Mouse (Mus musculus): ENCODE measurements around the gene Eif3l. TPM values are rescaled to one million over a fixed set of nuclear protein-coding genes. Genes with fewer than 3 reads are reported as not detected.
"Not testable (repeated sequence)": the region's sequence is repeated elsewhere in the genome, so short reads cannot be mapped to it uniquely, and the experiment has no call there.

The Eif3l gene
- polyA plus RNA-seq, 1 experiment from 2014 or later = 182 TPM

- under 1% methylated on average over 52 of the region's 52 CpGs for WGBS
Observed at GRCm38 (mm10) chr15:79030551-79031435, 44.2 kb upstream of the Eif3l start.

DNA sequence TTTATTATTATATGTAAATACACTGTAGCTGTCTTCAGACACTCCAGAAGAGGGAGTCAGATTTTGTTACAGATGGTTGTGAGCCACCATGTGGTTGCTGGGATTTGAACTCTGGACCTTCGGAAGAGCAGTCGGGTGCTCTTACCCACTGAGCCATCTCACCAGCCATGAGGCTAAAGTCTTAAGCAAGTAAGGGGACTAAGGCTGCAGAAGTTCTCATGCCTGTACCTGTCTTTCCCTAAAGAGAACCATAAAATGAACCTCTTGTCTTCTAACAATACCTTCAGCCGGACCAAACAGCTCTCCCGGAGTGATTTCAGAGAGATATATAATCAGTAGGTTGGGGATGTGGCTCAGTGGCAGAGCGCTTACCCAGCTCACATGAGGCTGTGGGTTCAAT, 43.1 kb upstream of the Eif3l start:
- not testable (repeated sequence) for H3K36me3 ChIP-seq (ENCODE audit: control insufficient read depth, insufficient read depth, low read length); DNase-seq; H3K9me3 ChIP-seq (ENCODE audit: control insufficient read depth, low read length); H3K27ac ChIP-seq (replicated peaks; ENCODE audit: low read depth, low read length); H3K9ac ChIP-seq (replicated peaks; ENCODE audit: low read length); H3K4me3 ChIP-seq (replicated peaks; ENCODE audit: low read depth, low read length); H3K27me3 ChIP-seq (ENCODE audit: control insufficient read depth, insufficient read depth, low read length); ATAC-seq (ENCODE audit: low FRiP score, low TSS enrichment)
- H3K4me1 ChIP-seq (ENCODE audit: control insufficient read depth, insufficient read depth, low read length) = peaks cover 27% of the 10 kb centered on the region
- H3K4me2 ChIP-seq (ENCODE audit: low read length) = peak overlapping the region; percentile 21; the same call in 1 of the 2 replicates
- 87% methylated on average over 5 of the region's 5 CpGs for WGBS

More at GRCm38 (mm10) chr15:79030551-79031435, 44.2 kb upstream of the Eif3l start:
- ATAC-seq (ENCODE audit: low FRiP score, low TSS enrichment) (peak; percentile 67), DNase-seq (peak; percentile 93)
- peaks cover 29% of the 10 kb centered on the region for H3K4me1 ChIP-seq (ENCODE audit: control insufficient read depth, insufficient read depth, low read length)
- H3K4me3 ChIP-seq (replicated peaks; ENCODE audit: low read depth, low read length) = peak overlapping the region; percentile 66
- H3K27me3 ChIP-seq (ENCODE audit: control insufficient read depth, insufficient read depth, low read length) = no peaks in the 10 kb centered on the region
- H3K36me3 ChIP-seq (ENCODE audit: control insufficient read depth, insufficient read depth, low read length) = no peaks in the 10 kb centered on the region; the same call in 1 of the 2 replicates
- peak overlapping the region; percentile 99 for H3K4me2 ChIP-seq (ENCODE audit: low read length)
- H3K9me3 ChIP-seq (ENCODE audit: control insufficient read depth, low read length) = no peaks in the 10 kb centered on the region
- peak overlapping the region; percentile 62 for H3K9ac ChIP-seq (replicated peaks; ENCODE audit: low read length)
- 0 out of 2 replicates have a peak overlapping the region, but pooled peaks have one; percentile 26 for H3K27ac ChIP-seq (replicated peaks; ENCODE audit: low read depth, low read length)

- DNase-seq = peak; percentile 84
- H3K27ac ChIP-seq (replicated peaks; ENCODE audit: low read depth, low read length) = no peak overlapping the region
- 14% methylated on average over 14 of the region's 14 CpGs for WGBS
- H3K4me1 ChIP-seq (ENCODE audit: control insufficient read depth, insufficient read depth, low read length) = no peaks in the 10 kb centered on the region; the same call in none of the 2 replicates
- no peak overlapping the region for H3K4me3 ChIP-seq (replicated peaks; ENCODE audit: low read depth, low read length)
- H3K9ac ChIP-seq (replicated peaks; ENCODE audit: low read length) = no peak overlapping the region
- no peak for ATAC-seq (ENCODE audit: low FRiP score, low TSS enrichment)
- H3K4me2 ChIP-seq (ENCODE audit: low read length) = no peak overlapping the region
- H3K36me3 ChIP-seq (ENCODE audit: control insufficient read depth, insufficient read depth, low read length) = peaks cover 2% of the 10 kb centered on the region; the same call in 1 of the 2 replicates
- no peaks in the 10 kb centered on the region for H3K9me3 ChIP-seq (ENCODE audit: control insufficient read depth, low read length)
- peaks cover 23% of the 10 kb centered on the region for H3K27me3 ChIP-seq (ENCODE audit: control insufficient read depth, insufficient read depth, low read length)
Observed at GRCm38 (mm10) chr15:79037913-79038328, 37.1 kb upstream of the Eif3l start.

DNA sequence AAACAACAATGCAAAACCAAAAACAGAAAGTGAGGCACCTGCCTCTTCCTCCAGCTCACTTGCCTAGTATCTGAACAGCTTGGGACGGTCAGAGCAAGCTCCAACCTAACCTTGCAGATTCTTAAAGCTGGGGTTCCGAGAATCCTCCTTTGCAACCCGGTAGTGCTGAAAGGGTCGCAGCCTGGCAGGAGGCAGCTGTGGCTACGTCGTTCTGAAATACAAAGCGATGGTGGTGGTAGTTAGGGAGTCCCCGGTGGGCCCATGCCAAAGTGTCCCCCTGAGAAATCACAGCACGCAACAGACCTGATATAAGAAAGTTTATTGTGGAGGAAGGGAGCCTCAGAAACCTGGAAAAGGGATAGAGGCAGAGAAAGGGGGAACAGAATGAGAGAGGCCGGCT, 36.6 kb upstream of the Eif3l start:
- H3K4me3 ChIP-seq (replicated peaks; ENCODE audit: low read depth, low read length) = no peak overlapping the region
- WGBS = 61% methylated on average over 10 of the region's 10 CpGs
- H3K27ac ChIP-seq (replicated peaks; ENCODE audit: low read depth, low read length) = no peak overlapping the region
- ATAC-seq (ENCODE audit: low FRiP score, low TSS enrichment) (no peak), DNase-seq (no peak)
- H3K4me2 ChIP-seq (ENCODE audit: low read length) = no peak overlapping the region
- no peaks in the 10 kb centered on the region; the same call in none of the 2 replicates for H3K4me1 ChIP-seq (ENCODE audit: control insufficient read depth, insufficient read depth, low read length)
- no peaks in the 10 kb centered on the region for H3K9me3 ChIP-seq (ENCODE audit: control insufficient read depth, low read length)
- peaks cover 2% of the 10 kb centered on the region; the same call in 1 of the 2 replicates for H3K36me3 ChIP-seq (ENCODE audit: control insufficient read depth, insufficient read depth, low read length)
- peaks cover 27% of the 10 kb centered on the region for H3K27me3 ChIP-seq (ENCODE audit: control insufficient read depth, insufficient read depth, low read length)
- H3K9ac ChIP-seq (replicated peaks; ENCODE audit: low read length) = no peak overlapping the region

GRCm38 (mm10) chr15:79038853-79039252, 36.1 kb upstream of the Eif3l start:
- Histone ChIP-seq H3K9ac (replicated peaks; ENCODE audit: low read length) (no peak overlapping the region), H3K4me2 (ENCODE audit: low read length) (no peak overlapping the region), H3K4me1 (ENCODE audit: control insufficient read depth, insufficient read depth, low read length) (no peaks in the 10 kb centered on the region; the same call in none of the 2 replicates), H3K9me3 (ENCODE audit: control insufficient read depth, low read length) (no peaks in the 10 kb centered on the region), H3K27me3 (ENCODE audit: control insufficient read depth, insufficient read depth, low read length) (peaks cover 30% of the 10 kb centered on the region), H3K4me3 (replicated peaks; ENCODE audit: low read depth, low read length) (no peak overlapping the region), H3K36me3 (ENCODE audit: control insufficient read depth, insufficient read depth, low read length) (peaks cover 2% of the 10 kb centered on the region; the same call in 1 of the 2 replicates), H3K27ac (replicated peaks; ENCODE audit: low read depth, low read length) (no peak overlapping the region)
- DNase-seq (peak; percentile 67), ATAC-seq (ENCODE audit: low FRiP score, low TSS enrichment) (no peak)
- WGBS = 22% methylated on average over 7 of the region's 7 CpGs

DNA sequence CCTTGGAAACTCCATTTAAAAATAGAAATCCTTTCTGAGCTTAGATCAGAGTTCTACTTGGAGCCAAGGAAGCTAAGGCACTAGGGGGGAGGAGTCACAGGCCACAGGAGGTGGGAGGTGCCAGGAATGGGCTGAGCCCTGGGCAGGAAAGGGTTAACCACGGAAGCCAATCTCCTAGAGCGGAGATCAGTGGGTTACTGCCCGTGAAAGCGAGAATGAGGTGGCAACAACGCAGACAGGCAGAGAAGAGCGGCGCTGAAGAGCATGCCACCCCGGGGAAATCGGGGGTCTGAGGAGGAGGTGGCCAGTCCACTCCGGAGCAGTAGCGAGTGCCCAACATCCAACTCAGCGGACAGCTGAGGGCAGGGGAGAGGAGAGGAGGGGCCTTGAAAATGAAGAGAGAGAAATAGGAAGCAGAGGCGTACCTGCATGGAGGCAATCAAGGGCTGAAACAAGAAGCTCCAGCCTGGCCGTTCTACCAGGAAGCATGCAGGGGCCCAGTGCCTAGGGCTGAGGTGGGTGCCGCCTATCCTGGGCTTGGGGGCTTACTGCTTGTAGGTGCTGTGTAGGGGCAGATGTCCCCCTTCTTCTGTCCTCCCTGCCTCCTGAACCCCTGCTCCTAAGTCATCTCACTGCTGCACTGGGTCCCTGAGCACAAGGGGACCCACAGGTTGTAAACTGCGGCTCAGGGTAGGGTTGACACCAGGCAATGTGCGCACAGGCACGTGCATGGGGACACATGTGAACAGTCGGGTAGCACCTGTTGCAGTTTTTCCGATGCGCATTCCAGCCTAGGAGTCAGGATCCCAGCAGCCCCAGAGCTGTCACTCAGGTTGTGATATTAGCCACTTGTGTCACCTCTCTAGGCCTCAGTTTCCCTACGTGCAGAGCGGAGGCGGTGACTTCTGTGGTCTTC, 34.2 kb upstream of the Eif3l start:
- peak overlapping the region; percentile 23 for H3K4me3 ChIP-seq (replicated peaks; ENCODE audit: low read depth, low read length)
- H3K9ac ChIP-seq (replicated peaks; ENCODE audit: low read length) = no peak overlapping the region; the same call in 1 of the 2 replicates
- DNase-seq = peak; percentile 64
- peaks cover 30% of the 10 kb centered on the region for H3K27me3 ChIP-seq (ENCODE audit: control insufficient read depth, insufficient read depth, low read length)
- 21% methylated on average over 24 of the region's 24 CpGs for whole genome bisulfite sequencing
- peaks cover 5% of the 10 kb centered on the region for H3K4me1 ChIP-seq (ENCODE audit: control insufficient read depth, insufficient read depth, low read length)
- H3K36me3 ChIP-seq (ENCODE audit: control insufficient read depth, insufficient read depth, low read length) = peaks cover 2% of the 10 kb centered on the region; the same call in 1 of the 2 replicates
- no peak for ATAC-seq (ENCODE audit: low FRiP score, low TSS enrichment)
- H3K4me2 ChIP-seq (ENCODE audit: low read length) = peak overlapping the region; percentile 44
- H3K9me3 ChIP-seq (ENCODE audit: control insufficient read depth, low read length) = no peaks in the 10 kb centered on the region
- no peak overlapping the region for H3K27ac ChIP-seq (replicated peaks; ENCODE audit: low read depth, low read length)

DNA sequence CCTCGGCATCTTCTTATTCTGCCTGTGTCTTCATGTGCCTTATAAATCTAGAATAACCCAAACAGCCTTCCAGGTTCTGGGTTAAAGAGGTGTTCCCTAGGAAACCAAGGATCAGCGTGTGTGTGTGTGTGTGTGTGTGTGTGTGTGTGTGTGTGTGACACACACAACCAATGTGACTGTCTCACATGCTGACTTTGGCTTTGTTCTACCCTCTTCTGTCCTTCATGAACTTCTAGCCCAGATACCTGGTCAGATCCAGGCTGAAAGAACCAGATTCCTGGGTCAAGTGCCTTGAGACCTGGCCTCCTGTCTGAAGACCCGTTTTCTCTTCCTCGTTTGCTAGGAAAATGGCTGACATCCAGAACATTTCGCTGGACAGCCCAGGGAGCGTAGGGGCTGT, 33.4 kb upstream of the Eif3l start, which contains the start of gene Galr3:
Gene Galr3 (plus strand): TSS at position 301 of the 400 bp plus-strand sequence.
- H3K27me3 ChIP-seq (ENCODE audit: control insufficient read depth, insufficient read depth, low read length) = peaks cover 30% of the 10 kb centered on the region
- 77% methylated on average over 6 of the region's 6 CpGs for WGBS
- no peaks in the 10 kb centered on the region for H3K9me3 ChIP-seq (ENCODE audit: control insufficient read depth, low read length)
- peak within 1 kb of the TSS; percentile 57 for H3K9ac ChIP-seq (replicated peaks; ENCODE audit: low read length)
- no peak within 1 kb of the TSS for H3K27ac ChIP-seq (replicated peaks; ENCODE audit: low read depth, low read length)
- peak within 1 kb of the TSS; percentile 71 for H3K4me2 ChIP-seq (ENCODE audit: low read length)
- H3K4me1 ChIP-seq (ENCODE audit: control insufficient read depth, insufficient read depth, low read length) = peaks cover 5% of the 10 kb centered on the region
- H3K36me3 ChIP-seq (ENCODE audit: control insufficient read depth, insufficient read depth, low read length) = 0 out of 2 replicates have a peak, but pooled peaks cover under 1% of the 10 kb centered on the region
- DNase-seq = no peak
- peak within 1 kb of the TSS; percentile 47 for H3K4me3 ChIP-seq (replicated peaks; ENCODE audit: low read depth, low read length)
- ATAC-seq (ENCODE audit: low FRiP score, low TSS enrichment) = no peak

Measured in midbrain, embryonic 14.5 days (tissue).